8 mouse cellular contexts compared by ENCODE assay signal in genomic region chr16:30510091-30510490, GRCm38 (mm10). TPM values are rescaled to one million over a fixed set of nuclear protein-coding genes. Genes with fewer than 3 reads are reported as not detected.
DNase-seq lines count a peak whose midpoint lies in the region; ATAC-seq lines count a peak whose summit lies in the region.

No protein-coding gene starts in this region.

- peak overlapping the region; percentile 67 for H3K4me3 ChIP-seq in heart, embryonic 12.5 days
- H3K4me3 ChIP-seq in forebrain, embryonic 13.5 days, result peak overlapping the region; percentile 69
- H3K4me3 ChIP-seq in liver, embryonic 15.5 days (replicated peaks), result peak overlapping the region; percentile 80

- no peak for DNase-seq in heart, adult 8-10 months (ENCODE audit: low spot score)
- DNase-seq in CD4-positive, CD25-positive, alpha-beta regulatory T cell, adult 2 months (ENCODE audit: low read depth, low spot score), result peak; percentile 55
- no peak for DNase-seq in retina, embryonic 14.5 days (ENCODE audit: low spot score)
- DNase-seq in gastrocnemius, postnatal 10 days, result no peak

- WGBS in heart, embryonic 12.5 days, result 42% methylated on average over 9 of the region's 9 CpGs
- WGBS in forebrain, embryonic 13.5 days, result 45% methylated on average over 9 of the region's 9 CpGs
- WGBS in liver, embryonic 15.5 days (ENCODE audit: insufficient replicate concordance), result 42% methylated on average over 9 of the region's 9 CpGs

- peaks cover 58% of the 10 kb centered on the region for H3K4me1 ChIP-seq in heart, embryonic 12.5 days (replicated peaks)
- H3K4me1 ChIP-seq in forebrain, embryonic 13.5 days, result peaks cover 18% of the 10 kb centered on the region
- H3K4me1 ChIP-seq in liver, embryonic 15.5 days (replicated peaks), result peaks cover 40% of the 10 kb centered on the region

- H3K9ac ChIP-seq in heart, embryonic 12.5 days, result peak overlapping the region; percentile 87
- peak overlapping the region; percentile 89 for H3K9ac ChIP-seq in forebrain, embryonic 13.5 days
- H3K9ac ChIP-seq in liver, embryonic 15.5 days, result peak overlapping the region; percentile 83; the same call in 1 of the 2 replicates

- H3K27me3 ChIP-seq in heart, embryonic 12.5 days (replicated peaks), result peaks cover 6% of the 10 kb centered on the region; the same call in 1 of the 2 replicates
- H3K27me3 ChIP-seq in forebrain, embryonic 13.5 days, result no peaks in the 10 kb centered on the region
- no peaks in the 10 kb centered on the region for H3K27me3 ChIP-seq in liver, embryonic 15.5 days

- H3K4me2 ChIP-seq in heart, embryonic 12.5 days, result peak overlapping the region; percentile 74
- H3K4me2 ChIP-seq in forebrain, embryonic 13.5 days, result peak overlapping the region; percentile 64
- H3K4me2 ChIP-seq in liver, embryonic 15.5 days, result peak overlapping the region; percentile 75

- ATAC-seq in heart, embryonic 12.5 days (ENCODE audit: insufficient number of reproducible peaks, low FRiP score), result no peak
- ATAC-seq in forebrain, embryonic 13.5 days, result no peak; the same call in 1 of the 2 replicates
- ATAC-seq in liver, embryonic 15.5 days (ENCODE audit: insufficient read depth), result no peak
- no peak for ATAC-seq in cerebellum, adult (ENCODE audit: insufficient number of reproducible peaks, low FRiP score, low TSS enrichment)

- H3K36me3 ChIP-seq in heart, embryonic 12.5 days, result peaks cover under 1% of the 10 kb centered on the region; the same call in 1 of the 2 replicates
- peaks cover 21% of the 10 kb centered on the region for H3K36me3 ChIP-seq in forebrain, embryonic 13.5 days (ENCODE audit: poor library complexity, severe bottlenecking)
- no peaks in the 10 kb centered on the region for H3K36me3 ChIP-seq in liver, embryonic 15.5 days (replicated peaks)

- H3K27ac ChIP-seq in heart, embryonic 12.5 days (ENCODE audit: poor library complexity, severe bottlenecking), result peak overlapping the region; percentile 97; the same call in 1 of the 2 replicates
- H3K27ac ChIP-seq in forebrain, embryonic 13.5 days, result peak overlapping the region; percentile 91
- H3K27ac ChIP-seq in liver, embryonic 15.5 days (replicated peaks), result peak overlapping the region; percentile 84

- H3K9me3 ChIP-seq in heart, embryonic 12.5 days (replicated peaks), result no peaks in the 10 kb centered on the region
- no peaks in the 10 kb centered on the region for H3K9me3 ChIP-seq in forebrain, embryonic 13.5 days (replicated peaks)
- no peaks in the 10 kb centered on the region for H3K9me3 ChIP-seq in liver, embryonic 15.5 days (replicated peaks)

RNA-seq across cellular contexts. Expression of gene Tmem44, which starts 40.6 kb away (rescaled TPM):
- polyA plus RNA-seq in heart, embryonic 12.5 days (2016; fragmentation: Nextera tagmentation; extraction: Ambion mirVana), result 23.8 and 26.9 TPM in 2 replicates
- 1 to 10 TPM; 4.1 to 7.0 (median 5.2) TPM for total RNA-seq in heart, adult 8-10 months (2022)
- 56.2 and 60.8 TPM in 2 replicates for polyA plus RNA-seq in forebrain, embryonic 13.5 days (2015; fragmentation: Nextera tagmentation; extraction: Ambion mirVana)
- 0.90 and 0.92 TPM in 2 replicates for polyA plus RNA-seq in liver, embryonic 15.5 days (2015; fragmentation: Nextera tagmentation; extraction: Ambion mirVana)
- 1 to 10 TPM; 5.3 to 8.7 TPM for total RNA-seq in gastrocnemius, postnatal 10 days (2021)

Comparison
In these comparisons a context has a peak if more than half of its experiments do, and no peak if none do; other contexts are left out.
1. RNA of gene Tmem44, which starts 40.6 kb away (polyA plus RNA-seq): 56.2 to 60.8 TPM in forebrain, embryonic 13.5 days and 23.8 to 26.9 TPM in heart, embryonic 12.5 days; 0.90 to 0.92 TPM in liver, embryonic 15.5 days; every median in the first group is over 10 times any median in the second.
2. Peak in every context shown above with its lines, with median percentiles within 50 percentile points of each other: H3K27ac ChIP-seq, H3K4me2 ChIP-seq, H3K4me3 ChIP-seq and H3K9ac ChIP-seq.